Mouse (Mus musculus) left cerebral cortex, postnatal 14 days (tissue): ENCODE data around the gene Dyx1c1. TPM values are rescaled to one million over a fixed set of nuclear protein-coding genes. Genes with fewer than 3 reads are reported as not detected.

Experiments used
- DNase-seq, 2 experiments: peaks; one replicate each; pipeline ENCODE4 v3.0.0; 2021 to 2022; ENCODE audit warnings: low spot score in 2 of 2, mixed read lengths in 1 of 2
- intact Hi-C: fragments of 180-260 bp; cut with DNase I; formaldehyde crosslinking; loops from one replicate; pipeline ENCODE4 v1.15.1; 2025
- long read RNA-seq, 2 experiments: library from polyadenylated mRNA; stranded (forward); transcript quantifications; one replicate each; pipeline ENCODE4 v2.0.0; 2021
- total RNA-seq, 2 experiments: library from RNA; stranded (reverse); gene quantifications; 2 replicates each; pipeline ENCODE4 v1.2.3; 2021

Gene Dyx1c1
- total RNA-seq, result 1 to 10 TPM; 1.1 to 1.7 TPM
- long read RNA-seq, experiment 1, partial matches to known transcripts, result 0 of 3 reads
- long read RNA-seq, experiment 1, other reads (novel, unspliced or antisense), result 2 of 3 reads
- long read RNA-seq, experiment 2, partial matches to known transcripts, result 0 of 4 reads
- long read RNA-seq, experiment 2, other reads (novel, unspliced or antisense), result 2 of 4 reads

DNA sequence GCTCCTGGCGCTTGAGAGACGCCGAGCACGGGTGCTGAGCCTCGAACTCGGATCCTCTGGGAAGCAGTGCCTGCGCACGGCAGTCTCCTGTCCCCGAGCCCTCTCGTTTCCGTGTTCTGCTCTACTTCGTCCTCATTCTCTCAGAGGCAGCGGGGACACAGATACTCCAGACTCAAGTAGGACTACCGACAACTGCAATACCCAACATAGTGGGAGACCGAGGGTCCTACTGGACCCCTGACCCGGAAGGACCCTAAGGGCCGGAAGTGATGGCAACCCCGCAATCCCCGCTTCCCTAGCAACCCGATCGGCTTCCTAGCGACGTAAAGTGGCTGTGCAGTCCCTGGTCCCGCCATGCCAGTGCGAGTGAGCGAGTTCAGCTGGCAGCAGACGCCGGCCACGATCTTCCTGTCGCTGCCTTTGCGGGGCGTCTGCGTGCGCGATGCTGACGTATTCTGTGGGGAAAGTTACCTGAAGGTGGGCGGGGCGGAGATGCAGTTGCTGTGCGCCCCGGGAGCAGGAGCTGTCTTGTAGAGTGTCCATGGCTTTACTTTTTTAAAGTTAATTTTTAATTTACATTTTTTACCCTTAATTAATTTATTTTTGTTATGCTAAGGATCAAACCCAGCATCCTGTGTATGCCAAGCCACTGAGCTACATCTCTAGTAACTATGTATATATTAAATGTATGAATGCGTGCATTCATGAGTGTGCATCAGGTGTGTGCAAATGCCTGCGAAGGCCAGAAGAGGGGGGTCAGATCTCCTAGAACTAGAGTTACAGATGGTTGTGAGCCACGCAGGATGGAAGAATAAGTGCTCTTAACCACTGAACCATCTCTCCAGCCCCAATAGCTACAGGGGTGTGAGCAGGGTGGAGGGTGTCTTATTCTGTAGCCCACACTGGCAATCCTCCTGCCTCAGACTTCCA, at the start of gene Dyx1c1, which contains the start of gene Gm44503:
Dyx1c1 (plus strand) TSS at position 265 of the 930 bp plus-strand sequence.
Gm44503 (plus strand) TSS at position 332 of the 930 bp plus-strand sequence.
- peak; percentile 76 to 80 for DNase-seq
- intact Hi-C loops, result no loop called here

- intact Hi-C loops, result no loop called here
- no peak for DNase-seq
These were observed 47.2 kb upstream of the Dyx1c1 start for GRCm38 (mm10) chr9:72911381-72911780.

GRCm38 (mm10) chr9:72913551-72913950, 45.0 kb upstream of the Dyx1c1 start:
- no peak for DNase-seq
- intact Hi-C loops, result no loop called here

DNA sequence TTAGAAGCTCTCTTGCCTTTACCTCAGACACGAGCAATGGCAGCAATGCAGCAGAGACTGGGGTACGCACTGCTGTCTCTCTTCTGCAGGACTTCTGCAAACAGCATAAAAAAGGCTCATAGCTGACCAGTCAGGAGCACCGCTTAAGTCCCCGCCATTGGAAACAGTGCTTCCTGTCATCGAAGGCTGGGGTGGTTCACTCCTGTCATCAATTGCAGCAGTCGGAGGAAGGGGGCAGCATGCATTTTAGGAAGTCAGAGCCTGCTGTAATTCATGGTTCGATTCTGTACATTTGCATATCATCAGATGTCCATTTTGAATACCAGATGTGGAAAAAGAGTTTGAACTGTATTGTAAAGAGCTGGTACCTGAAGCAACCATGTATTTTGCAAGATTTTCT, 42.9 kb upstream of the Dyx1c1 start:
- intact Hi-C loops, result no loop called here
- DNase-seq, result no peak

GRCm38 (mm10) chr9:72923068-72923467, 35.5 kb upstream of the Dyx1c1 start:
- intact Hi-C loops, result no loop called here
- DNase-seq, result no peak

DNA sequence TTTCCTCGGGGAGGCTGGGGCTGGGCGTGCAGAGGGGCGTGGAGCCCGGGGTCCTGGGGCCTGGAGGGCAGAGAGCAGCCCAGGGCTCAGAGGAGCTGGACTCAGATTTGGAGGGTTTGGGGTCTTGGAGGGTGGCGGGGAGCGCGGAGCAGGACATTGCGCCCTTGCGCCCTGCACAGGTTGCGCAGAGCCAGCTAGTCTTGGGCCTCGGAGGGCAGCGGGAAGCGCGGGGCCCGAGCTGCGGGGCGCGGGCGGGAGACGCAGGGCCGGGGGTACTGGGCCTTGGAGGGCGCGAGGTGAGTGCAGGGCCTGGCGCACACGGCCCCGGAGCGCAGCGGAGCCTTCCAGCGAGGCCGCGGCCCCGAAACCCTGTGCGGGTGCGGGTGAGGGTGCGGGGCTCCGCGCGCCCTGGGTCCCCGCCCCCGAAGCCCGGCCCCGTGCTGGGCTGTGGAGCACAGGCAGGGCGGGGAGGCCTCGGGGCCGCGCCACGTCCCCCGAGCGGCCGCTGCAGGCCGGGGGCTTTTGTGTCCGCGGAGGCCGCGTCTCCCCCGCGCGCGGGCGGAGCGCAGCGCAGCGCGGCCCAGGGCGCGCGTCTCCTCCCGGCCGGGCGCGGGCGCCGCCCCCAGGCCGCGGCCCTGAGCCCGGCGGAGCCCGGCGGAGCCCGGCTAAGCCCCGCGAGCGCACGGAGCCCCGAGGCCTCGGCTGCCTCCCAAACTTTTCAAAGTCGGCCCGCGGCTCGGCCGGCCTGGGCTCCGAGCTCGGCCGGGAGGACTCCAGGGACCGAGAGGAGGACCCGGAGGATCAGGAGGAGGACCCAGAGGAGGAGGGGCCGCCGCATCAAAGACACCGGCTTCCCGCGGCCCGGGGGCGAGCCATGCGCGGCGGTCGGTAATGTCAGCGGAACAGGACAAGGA, 33.3 kb upstream of the Dyx1c1 start, which contains the start of gene Pygo1:
Pygo1 (plus strand) TSS at position 625 of the 914 bp plus-strand sequence.
- intact Hi-C loops, result no loop called here
- peak in 1 of 2 experiments; percentile 45 for DNase-seq

GRCm38 (mm10) chr9:72925935-72926258, 32.7 kb upstream of the Dyx1c1 start:
- no peak for DNase-seq
- intact Hi-C loops, result no loop called here

GRCm38 (mm10) chr9:72931166-72931790, 27.3 kb upstream of the Dyx1c1 start:
- peak; percentile 64 to 85 for DNase-seq
- intact Hi-C loops, result no loop called here

- intact Hi-C loops, result no loop called here
- DNase-seq, result no peak
These were observed 23.3 kb upstream of the Dyx1c1 start for GRCm38 (mm10) chr9:72935309-72935708.

DNA sequence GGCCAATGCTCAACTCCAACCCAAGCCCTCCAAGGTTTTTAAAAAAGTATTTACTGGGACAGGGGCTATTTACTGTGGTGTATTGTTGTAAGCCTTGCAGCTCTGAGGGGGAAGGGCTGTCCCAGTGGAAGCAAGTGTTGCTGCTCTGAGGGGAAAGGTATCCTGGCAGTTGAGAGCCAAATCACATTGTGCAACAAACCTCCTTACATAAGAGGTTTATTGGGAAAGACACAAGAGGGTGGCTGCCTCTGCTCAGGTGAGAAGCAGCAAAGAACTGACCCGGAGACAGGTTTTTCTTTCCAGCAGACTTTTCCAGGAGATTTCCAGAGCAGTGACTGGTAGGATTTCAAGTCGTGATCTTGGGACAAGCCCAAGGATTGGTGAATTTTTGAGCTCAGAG, 22.3 kb upstream of the Dyx1c1 start:
- DNase-seq, result no peak
- intact Hi-C loops, result no loop called here

DNA sequence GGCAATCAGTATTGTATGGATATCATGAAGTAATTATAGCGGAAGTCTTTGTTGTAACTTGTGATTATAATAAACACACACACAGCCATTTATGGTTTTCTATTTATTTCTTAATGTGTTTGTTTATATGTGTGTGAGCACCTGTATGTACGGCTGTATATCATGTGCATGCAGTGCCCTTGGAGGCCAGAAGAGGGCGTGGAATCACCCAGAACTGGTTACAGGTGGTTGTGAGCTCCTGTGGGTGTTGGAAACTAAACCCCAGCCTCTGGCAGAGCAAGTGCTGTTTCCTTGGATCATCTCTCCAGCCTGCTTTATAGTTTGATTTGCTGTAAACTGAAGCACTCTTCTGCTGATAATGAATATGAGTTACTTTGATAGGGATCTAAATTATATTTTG, 15.2 kb upstream of the Dyx1c1 start:
- peak in 1 of 2 experiments; percentile 36 for DNase-seq
- intact Hi-C loops, result no loop called here

- intact Hi-C loops, result no loop called here
- no peak for DNase-seq
These were observed 14.3 kb upstream of the Dyx1c1 start for GRCm38 (mm10) chr9:72944286-72944685.

GRCm38 (mm10) chr9:72947010-72947409, 11.6 kb upstream of the Dyx1c1 start:
- intact Hi-C loops, result no loop called here

GRCm38 (mm10) chr9:72949572-72949971, 9.0 kb upstream of the Dyx1c1 start:
- no peak for DNase-seq
- intact Hi-C loops, result no loop called here

More at GRCm38 (mm10) chr9:72947010-72947409, 11.6 kb upstream of the Dyx1c1 start:
- no peak for DNase-seq

DNA sequence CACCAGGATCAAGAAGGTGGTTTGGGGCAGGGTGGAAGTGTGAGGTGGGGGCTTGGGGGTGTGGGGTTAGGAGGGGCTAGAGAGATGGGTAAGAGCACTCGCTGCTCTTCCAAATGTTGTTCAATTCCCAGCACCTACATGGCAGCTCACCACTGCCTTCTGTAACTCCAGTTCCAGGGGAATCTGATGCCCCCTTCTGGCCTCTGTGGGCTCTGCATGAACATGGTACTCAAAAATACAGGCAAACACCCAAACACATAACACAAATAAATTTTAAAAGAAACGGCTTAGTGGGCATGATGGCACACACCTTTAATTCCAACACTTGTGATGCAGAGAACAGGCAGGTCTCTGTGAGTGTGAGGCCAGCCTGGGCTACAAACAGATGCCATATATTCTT, 3.8 kb upstream of the Dyx1c1 start:
- intact Hi-C loops, result no loop called here
- DNase-seq, result no peak

DNA sequence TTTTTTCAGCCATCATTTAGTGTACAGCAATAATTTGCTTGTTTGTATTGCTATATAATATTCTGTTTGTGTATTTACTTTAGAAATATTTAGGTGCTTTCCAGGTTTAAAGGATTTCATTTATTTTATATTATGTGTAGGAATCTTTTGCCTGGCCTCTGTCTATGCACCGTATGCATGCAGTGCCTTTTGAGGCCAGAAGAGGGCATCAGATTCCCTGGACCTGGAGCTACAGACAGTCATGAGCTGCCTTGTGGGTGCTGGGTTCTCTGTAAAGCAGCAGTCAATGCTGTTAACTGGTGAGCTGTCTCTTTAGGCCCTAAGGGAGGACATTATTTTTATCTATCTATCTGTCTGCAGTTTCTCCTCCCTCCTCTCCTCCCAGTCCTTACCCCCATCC, 3.0 kb upstream of the Dyx1c1 start:
- intact Hi-C loops, result no loop called here
- DNase-seq, result peak; percentile 52 to 70

GRCm38 (mm10) chr9:72961346-72961745, 2.8 kb downstream of the Dyx1c1 start:
- no peak for DNase-seq
- intact Hi-C loops, result loop anchor here (10.0 kb wide), 1 partner anchor 197 kb away; no protein-coding TSS in a partner anchor

- intact Hi-C loops, result loop anchor here (10.0 kb wide), 1 partner anchor 197 kb away; no protein-coding TSS in a partner anchor
- DNase-seq, result no peak
These were observed 3.4 kb downstream of the Dyx1c1 start for GRCm38 (mm10) chr9:72961959-72962358.
